Mouse (Mus musculus): ENCODE results near the gene Usp12. TPM values are rescaled to one million over a fixed set of nuclear protein-coding genes. Genes with fewer than 3 reads are reported as not detected.

Usp12 gene
- polyA plus RNA-seq, 1 experiment from 2014 or later, result 17.3 TPM

- peak; percentile 40; the same call in 1 of the 2 replicates for ATAC-seq (ENCODE audit: borderline replicate concordance, extremely low read depth, low FRiP score, low TSS enrichment)
- Histone ChIP-seq H3K4me2 (peak overlapping the region; percentile 64), H3K9ac (peak overlapping the region; percentile 100), H3K36me3 (peaks cover 29% of the 10 kb centered on the region), H3K4me3 (peak overlapping the region; percentile 95), H3K4me1 (peaks cover 17% of the 10 kb centered on the region), H3K27ac (peak overlapping the region; percentile 90), H3K9me3 (no peaks in the 10 kb centered on the region), H3K27me3 (no peaks in the 10 kb centered on the region)
- WGBS, result 19% methylated on average over 7 of the region's 7 CpGs
Observed at GRCm38 (mm10) chr5:146832435-146832768, 37.6 kb upstream of the Usp12 start.

- no peaks in the 10 kb centered on the region for H3K27me3 ChIP-seq
- peaks cover 1% of the 10 kb centered on the region for H3K36me3 ChIP-seq
- no peak overlapping the region for H3K4me3 ChIP-seq
- ATAC-seq (ENCODE audit: borderline replicate concordance, extremely low read depth, low FRiP score, low TSS enrichment), result no peak
- no peak overlapping the region for H3K27ac ChIP-seq
- no peak overlapping the region; the same call in 1 of the 2 replicates for H3K4me2 ChIP-seq
- peaks cover 14% of the 10 kb centered on the region for H3K4me1 ChIP-seq
- no peak overlapping the region for H3K9ac ChIP-seq
- H3K9me3 ChIP-seq, result no peaks in the 10 kb centered on the region
- 31% methylated on average over 8 of the region's 8 CpGs for whole genome bisulfite sequencing
Observed at GRCm38 (mm10) chr5:146829528-146829927, 34.7 kb upstream of the Usp12 start.

GRCm38 (mm10) chr5:146823005-146823404 is 28.2 kb upstream of the Usp12 start:
- Histone ChIP-seq H3K4me2 (no peak overlapping the region), H3K4me3 (no peak overlapping the region), H3K27me3 (no peaks in the 10 kb centered on the region), H3K36me3 (no peaks in the 10 kb centered on the region), H3K27ac (no peak overlapping the region), H3K9me3 (no peaks in the 10 kb centered on the region), H3K4me1 (peaks cover 15% of the 10 kb centered on the region; the same call in 1 of the 2 replicates), H3K9ac (no peak overlapping the region)
- WGBS, result 71% methylated on average over 5 of the region's 5 CpGs
- ATAC-seq (ENCODE audit: borderline replicate concordance, extremely low read depth, low FRiP score, low TSS enrichment), result no peak

- ATAC-seq (ENCODE audit: borderline replicate concordance, extremely low read depth, low FRiP score, low TSS enrichment), result no peak
- no peaks in the 10 kb centered on the region for H3K36me3 ChIP-seq
- H3K9ac ChIP-seq, result no peak overlapping the region
- no peak overlapping the region for H3K4me2 ChIP-seq
- H3K27ac ChIP-seq, result no peak overlapping the region
- no peaks in the 10 kb centered on the region for H3K9me3 ChIP-seq
- H3K4me3 ChIP-seq, result no peak overlapping the region
- 0 out of 2 replicates have a peak, but pooled peaks cover 8% of the 10 kb centered on the region for H3K4me1 ChIP-seq
- 61% methylated on average over 8 of the region's 8 CpGs for WGBS
- no peaks in the 10 kb centered on the region for H3K27me3 ChIP-seq
Observed at GRCm38 (mm10) chr5:146818906-146819623, 24.3 kb upstream of the Usp12 start.

GRCm38 (mm10) chr5:146817583-146817982 is 22.8 kb upstream of the Usp12 start:
- H3K9ac ChIP-seq, result no peak overlapping the region
- no peaks in the 10 kb centered on the region for H3K36me3 ChIP-seq
- WGBS, result 75% methylated on average over 8 of the region's 8 CpGs
- H3K4me1 ChIP-seq, result 0 out of 2 replicates have a peak, but pooled peaks cover 8% of the 10 kb centered on the region
- H3K4me2 ChIP-seq, result no peak overlapping the region
- H3K27ac ChIP-seq, result no peak overlapping the region
- no peaks in the 10 kb centered on the region for H3K9me3 ChIP-seq
- no peak for ATAC-seq (ENCODE audit: borderline replicate concordance, extremely low read depth, low FRiP score, low TSS enrichment)
- no peak overlapping the region for H3K4me3 ChIP-seq
- no peaks in the 10 kb centered on the region for H3K27me3 ChIP-seq

- H3K9ac ChIP-seq, result no peak overlapping the region
- no peak overlapping the region for H3K4me2 ChIP-seq
- no peak overlapping the region for H3K27ac ChIP-seq
- H3K4me3 ChIP-seq, result no peak overlapping the region
- H3K27me3 ChIP-seq, result no peaks in the 10 kb centered on the region
- WGBS, result 81% methylated on average over 4 of the region's 4 CpGs
- ATAC-seq (ENCODE audit: borderline replicate concordance, extremely low read depth, low FRiP score, low TSS enrichment), result no peak
- no peaks in the 10 kb centered on the region for H3K36me3 ChIP-seq
- no peaks in the 10 kb centered on the region for H3K9me3 ChIP-seq
- 0 out of 2 replicates have a peak, but pooled peaks cover 8% of the 10 kb centered on the region for H3K4me1 ChIP-seq
Observed at GRCm38 (mm10) chr5:146815394-146815793, 20.6 kb upstream of the Usp12 start.

- ATAC-seq (ENCODE audit: borderline replicate concordance, extremely low read depth, low FRiP score, low TSS enrichment), result no peak
- Histone ChIP-seq H3K36me3 (no peaks in the 10 kb centered on the region), H3K4me3 (no peak overlapping the region), H3K4me2 (no peak overlapping the region), H3K4me1 (no peaks in the 10 kb centered on the region), H3K9ac (no peak overlapping the region), H3K27me3 (no peaks in the 10 kb centered on the region), H3K27ac (no peak overlapping the region), H3K9me3 (no peaks in the 10 kb centered on the region)
- 81% methylated on average over 4 of the region's 4 CpGs for WGBS
Observed at GRCm38 (mm10) chr5:146813421-146813820, 18.6 kb upstream of the Usp12 start.

- 84% methylated on average over 5 of the region's 5 CpGs for WGBS
- Histone ChIP-seq H3K36me3 (no peaks in the 10 kb centered on the region), H3K4me1 (no peaks in the 10 kb centered on the region), H3K27me3 (no peaks in the 10 kb centered on the region), H3K4me2 (no peak overlapping the region), H3K4me3 (no peak overlapping the region), H3K9ac (no peak overlapping the region), H3K27ac (no peak overlapping the region), H3K9me3 (no peaks in the 10 kb centered on the region)
- ATAC-seq (ENCODE audit: borderline replicate concordance, extremely low read depth, low FRiP score, low TSS enrichment), result no peak
Observed at GRCm38 (mm10) chr5:146812866-146813265, 18.1 kb upstream of the Usp12 start.

GRCm38 (mm10) chr5:146809951-146810350 is 15.1 kb upstream of the Usp12 start:
- ATAC-seq (ENCODE audit: borderline replicate concordance, extremely low read depth, low FRiP score, low TSS enrichment), result no peak
- 67% methylated on average over 5 of the region's 5 CpGs for WGBS

GRCm38 (mm10) chr5:146806004-146806430 is 11.2 kb upstream of the Usp12 start:
- Histone ChIP-seq H3K9me3 (no peaks in the 10 kb centered on the region), H3K4me1 (no peaks in the 10 kb centered on the region), H3K27me3 (no peaks in the 10 kb centered on the region), H3K9ac (no peak overlapping the region), H3K4me3 (no peak overlapping the region), H3K4me2 (no peak overlapping the region), H3K27ac (no peak overlapping the region), H3K36me3 (no peaks in the 10 kb centered on the region)
- WGBS, result 68% methylated on average over 8 of the region's 8 CpGs
- ATAC-seq (ENCODE audit: borderline replicate concordance, extremely low read depth, low FRiP score, low TSS enrichment), result no peak

More at GRCm38 (mm10) chr5:146809951-146810350, 15.1 kb upstream of the Usp12 start:
- no peaks in the 10 kb centered on the region for H3K4me1 ChIP-seq
- H3K36me3 ChIP-seq, result no peaks in the 10 kb centered on the region
- no peak overlapping the region for H3K27ac ChIP-seq
- H3K4me3 ChIP-seq, result no peak overlapping the region
- no peaks in the 10 kb centered on the region for H3K9me3 ChIP-seq
- no peaks in the 10 kb centered on the region for H3K27me3 ChIP-seq
- H3K9ac ChIP-seq, result no peak overlapping the region
- no peak overlapping the region for H3K4me2 ChIP-seq

- Histone ChIP-seq H3K9me3 (no peaks in the 10 kb centered on the region), H3K27ac (no peak overlapping the region), H3K4me3 (no peak overlapping the region), H3K9ac (no peak overlapping the region), H3K27me3 (no peaks in the 10 kb centered on the region), H3K4me1 (peaks cover 10% of the 10 kb centered on the region), H3K36me3 (no peaks in the 10 kb centered on the region), H3K4me2 (no peak overlapping the region)
- no peak for ATAC-seq (ENCODE audit: borderline replicate concordance, extremely low read depth, low FRiP score, low TSS enrichment)
- WGBS, result 47% methylated on average over 9 of the region's 9 CpGs
Observed at GRCm38 (mm10) chr5:146798031-146798430, 3.2 kb upstream of the Usp12 start.

- 77% methylated on average over 13 of the region's 13 CpGs for WGBS
- Histone ChIP-seq H3K27me3 (no peaks in the 10 kb centered on the region), H3K4me3 (no peak overlapping the region), H3K4me2 (no peak overlapping the region), H3K27ac (no peak overlapping the region), H3K36me3 (no peaks in the 10 kb centered on the region), H3K9me3 (no peaks in the 10 kb centered on the region), H3K4me1 (peaks cover 33% of the 10 kb centered on the region), H3K9ac (no peak overlapping the region)
- ATAC-seq (ENCODE audit: borderline replicate concordance, extremely low read depth, low FRiP score, low TSS enrichment), result no peak
Observed at GRCm38 (mm10) chr5:146795728-146796127, 922 bp upstream of the Usp12 start.

All from lung, embryonic 15.5 days (tissue).